Mouse (Mus musculus) megakaryocyte, embryonic 14.5 days (primary cell): ENCODE results near the gene Ubl7.

Experiments used
- FLI1 ChIP-seq: IDR thresholded peaks from 2 replicates; pipeline ENCODE4 v1.6.1; 2012; ENCODE audit warnings: low read length, inconsistent platforms, mixed read lengths
- GATA1 ChIP-seq: IDR thresholded peaks from 3 replicates; pipeline ENCODE4 v1.6.1; 2012; ENCODE audit warnings: mixed read lengths, low read length, inconsistent platforms, borderline replicate concordance

DNA sequence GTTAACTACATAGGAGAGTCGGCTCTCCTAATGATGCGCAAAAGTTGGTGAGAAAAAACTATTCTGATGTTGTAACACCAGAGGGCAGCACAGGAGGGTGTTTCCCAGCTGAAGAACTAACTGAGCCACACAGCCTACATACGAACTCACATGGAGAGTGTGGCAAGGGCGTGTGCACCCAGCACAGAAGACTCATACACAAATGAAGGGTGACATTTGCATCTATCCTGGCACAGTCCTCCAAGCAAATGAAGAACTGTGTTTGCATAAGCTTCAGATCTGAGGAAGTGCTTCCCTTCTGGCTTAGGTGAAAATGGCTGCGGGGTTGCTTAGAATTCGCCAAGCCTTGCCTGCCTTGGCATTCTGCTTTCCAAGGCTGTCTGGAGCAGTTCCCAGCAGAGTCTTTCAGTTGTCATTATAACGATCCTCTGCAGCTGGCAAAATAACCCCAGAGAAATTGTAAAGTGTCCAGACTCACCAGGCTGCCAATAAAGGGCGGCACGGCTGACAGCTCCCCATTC is 48.8 kb upstream of the Ubl7 start:
- TF ChIP-seq GATA1, result no peak
- no peak for TF ChIP-seq FLI1
